Mouse (Mus musculus) layer of hippocampus, adult 2 months (tissue): Measurements from ENCODE around the gene Acads. TPM values are rescaled to one million over a fixed set of nuclear protein-coding genes. Genes with fewer than 3 reads are reported as not detected.
"Not testable (repeated sequence)": the region's sequence is repeated elsewhere in the genome, so short reads cannot be mapped to it uniquely, and the experiment has no call there.

ENCODE experiments used
- DNase-seq, 2 experiments: peaks; one replicate each; pipeline ENCODE4 v3.0.0; 2022; ENCODE audit warnings: low spot score in 2 of 2
- H3K27ac ChIP-seq: fragments of 200-600 bp; 2 replicates; pipeline ENCODE4 v1.8.1; 2022
- H3K4me3 ChIP-seq: fragments of 200-600 bp; 2 replicates; pipeline ENCODE4 v1.8.1; 2022; ENCODE audit warnings: mild to moderate bottlenecking
- CTCF ChIP-seq: fragments of 200-600 bp; conservative IDR thresholded peaks from 2 replicates; pipeline ENCODE4 v1.8.1; 2022; ENCODE audit warnings: antibody characterized with exemption, mild to moderate bottlenecking, moderate library complexity
- total RNA-seq, 2 experiments: library from RNA; stranded (reverse); gene quantifications; 2 replicates each; pipeline ENCODE4 v1.2.3; 2021

The Acads gene
- total RNA-seq, 2 experiments from 2014 or later: 6.5 to 7.3 TPM

DNA sequence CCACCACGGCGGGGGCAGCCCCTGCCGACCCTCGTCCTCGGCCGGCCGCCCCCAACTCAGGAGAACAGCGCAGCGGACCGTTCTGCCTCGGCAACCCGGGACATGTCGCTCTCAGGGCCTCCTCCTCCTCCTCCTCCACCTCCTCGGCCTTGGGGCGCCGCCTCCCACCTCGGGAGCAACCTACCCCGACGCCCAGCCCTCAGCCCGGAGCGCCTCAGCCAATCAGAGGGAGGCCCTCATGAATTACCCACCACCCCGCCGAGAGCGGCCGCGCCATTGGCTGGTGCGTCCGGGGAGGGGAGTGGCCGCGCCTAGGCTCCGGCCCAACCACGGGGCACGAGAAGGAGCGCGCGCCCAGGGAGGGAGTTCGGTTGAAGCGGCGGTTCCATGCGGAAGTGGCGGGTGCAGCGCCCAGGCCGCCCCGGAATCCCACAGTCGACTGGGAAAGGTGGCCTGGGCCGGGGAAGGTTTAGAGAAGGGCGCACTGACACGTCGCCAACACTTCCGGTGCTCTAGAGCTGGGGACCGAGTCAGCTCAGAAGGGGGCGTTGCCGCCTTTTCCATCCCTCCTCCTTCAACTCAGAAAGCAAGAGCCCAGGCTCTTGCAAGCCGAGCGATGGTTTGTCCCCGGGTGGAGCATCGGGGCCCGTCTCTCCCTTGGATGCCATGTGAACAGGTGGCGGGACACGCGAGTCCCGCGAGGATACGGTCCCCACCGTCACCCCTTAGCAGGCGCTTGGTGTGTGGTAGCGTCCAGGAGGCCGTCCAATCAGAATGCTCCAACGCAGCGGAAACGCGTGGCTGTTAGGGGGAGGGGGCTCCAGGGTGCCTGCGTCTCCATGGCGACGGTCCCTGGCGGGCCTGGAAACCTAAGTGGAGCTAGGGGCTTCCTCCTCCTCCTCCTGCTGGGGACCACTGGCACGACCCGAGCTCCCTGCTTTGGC lies 39.2 kb upstream of the Acads start, which contains the start of gene Mlec:
Mlec (minus strand) TSS at position 140 of the 944 bp plus-strand sequence.
- peak; percentile 36 for TF ChIP-seq CTCF
- peak within 1 kb of the TSS; percentile 86 for H3K4me3 ChIP-seq
- peak; percentile 99 for DNase-seq
- peak within 1 kb of the TSS; percentile 98 for H3K27ac ChIP-seq

- Histone ChIP-seq H3K27ac (peak overlapping the region; percentile 98), H3K4me3 (peak overlapping the region; percentile 86)
- no peak for DNase-seq
- no peak for TF ChIP-seq CTCF
Observed at GRCm38 (mm10) chr5:115156933-115157589, 37.9 kb upstream of the Acads start.

- peak overlapping the region; percentile 55; the same call in 1 of the 2 replicates for H3K27ac ChIP-seq
- DNase-seq: no peak
- peak overlapping the region; percentile 30 for H3K4me3 ChIP-seq
- TF ChIP-seq CTCF: no peak
Observed at GRCm38 (mm10) chr5:115156401-115156800, 37.3 kb upstream of the Acads start.

DNA sequence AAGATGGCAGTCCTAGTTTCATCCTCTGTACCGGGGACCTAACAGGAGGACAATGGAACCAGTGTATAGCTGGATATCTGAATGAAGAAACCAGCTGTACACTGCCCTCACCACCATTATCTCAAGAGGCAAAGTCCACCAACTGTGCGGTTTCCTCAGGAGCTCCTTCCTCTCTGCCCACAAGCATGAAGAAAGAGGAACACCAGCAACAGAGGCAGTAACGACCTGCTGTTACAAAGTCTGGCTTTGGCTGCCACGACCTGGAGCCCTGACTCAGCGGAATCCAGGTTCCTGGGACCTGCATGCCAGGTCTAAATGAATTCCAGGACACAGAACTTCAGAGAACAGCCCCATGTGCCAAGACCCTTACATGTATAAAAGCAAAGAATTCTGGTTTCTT lies 36.7 kb upstream of the Acads start:
- no peak for DNase-seq
- no peak for TF ChIP-seq CTCF
- peak overlapping the region; percentile 30 for H3K4me3 ChIP-seq
- peak overlapping the region; percentile 55; the same call in 1 of the 2 replicates for H3K27ac ChIP-seq

GRCm38 (mm10) chr5:115155156-115155631 lies 36.0 kb upstream of the Acads start:
- TF ChIP-seq CTCF: no peak
- Histone ChIP-seq H3K27ac (0 out of 2 replicates have a peak overlapping the region, but pooled peaks have one; percentile 43), H3K4me3 (peak overlapping the region; percentile 24; the same call in 1 of the 2 replicates)
- DNase-seq: no peak

- DNase-seq: no peak
- TF ChIP-seq CTCF: no peak
- Histone ChIP-seq H3K27ac (no peak overlapping the region; the same call in 1 of the 2 replicates), H3K4me3 (no peak overlapping the region)
Observed at GRCm38 (mm10) chr5:115152132-115152956, 33.2 kb upstream of the Acads start.

- no peak for DNase-seq
- no peak overlapping the region for H3K27ac ChIP-seq
- no peak for TF ChIP-seq CTCF
- no peak overlapping the region for H3K4me3 ChIP-seq
Observed at GRCm38 (mm10) chr5:115151457-115151856, 32.3 kb upstream of the Acads start.

DNA sequence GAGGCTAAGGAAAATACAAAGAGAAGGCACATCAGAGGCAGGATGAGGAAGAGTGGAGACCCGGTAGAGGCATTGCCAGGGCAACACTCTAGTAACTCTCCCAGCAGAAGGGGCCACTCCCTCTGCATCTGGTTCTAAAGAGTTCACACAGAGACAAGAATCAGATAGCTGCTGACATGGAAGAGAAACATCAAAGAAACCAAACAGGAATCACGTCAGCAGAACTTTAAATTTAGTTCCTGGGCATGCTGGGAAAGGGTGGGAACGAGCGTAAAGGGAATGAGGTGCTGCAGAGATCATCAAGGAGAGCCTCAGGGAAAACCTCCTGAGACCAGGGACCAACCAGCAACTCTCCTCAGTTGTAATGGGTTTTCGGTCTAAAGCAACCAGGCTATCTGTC lies 31.8 kb upstream of the Acads start:
- Histone ChIP-seq H3K27ac (no peak overlapping the region), H3K4me3 (no peak overlapping the region)
- TF ChIP-seq CTCF: no peak
- no peak for DNase-seq

- Histone ChIP-seq H3K27ac (no peak overlapping the region), H3K4me3 (no peak overlapping the region)
- TF ChIP-seq CTCF: no peak
- no peak for DNase-seq
Observed at GRCm38 (mm10) chr5:115149675-115150459, 30.7 kb upstream of the Acads start.

DNA sequence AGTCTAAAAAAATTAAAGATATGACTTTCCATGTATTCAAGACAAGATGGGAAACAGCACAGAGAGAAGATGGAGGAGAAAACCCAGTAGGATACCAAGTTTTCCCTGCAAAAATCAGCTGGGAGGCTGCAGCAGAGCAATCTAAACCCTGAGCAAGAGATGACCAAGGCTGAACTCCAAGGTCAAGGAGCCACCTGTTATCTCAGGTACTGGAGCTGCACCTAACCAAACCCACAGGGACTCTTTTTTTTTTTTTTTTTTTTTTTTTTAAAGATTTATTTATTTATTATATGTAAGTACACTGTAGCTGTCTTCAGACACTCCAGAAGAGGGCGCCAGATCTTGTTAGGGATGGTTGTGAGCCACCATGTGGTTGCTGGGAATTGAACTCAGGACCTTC lies 29.7 kb upstream of the Acads start:
- DNase-seq: not testable (repeated sequence)

DNA sequence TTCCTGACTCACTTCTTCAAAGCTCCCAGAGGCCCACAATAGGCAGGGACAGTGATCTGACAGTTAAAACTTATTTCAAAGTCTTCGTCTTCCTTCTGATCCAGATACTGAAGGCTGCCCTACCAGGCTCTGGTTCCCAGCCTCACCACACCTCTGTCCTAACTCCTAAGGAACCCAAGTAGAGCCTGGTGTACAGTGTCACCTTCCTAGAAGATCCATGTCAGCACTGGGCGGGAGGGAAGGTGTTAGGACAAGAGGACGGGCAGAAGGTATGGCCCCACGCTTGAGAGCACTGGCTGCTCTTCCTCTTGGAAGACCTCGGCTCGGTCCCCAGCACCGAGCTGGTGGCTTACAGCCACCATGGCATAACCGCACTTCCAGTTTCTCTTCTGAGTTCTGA lies 29.2 kb upstream of the Acads start:
- no peak overlapping the region for H3K27ac ChIP-seq
- H3K4me3 ChIP-seq: no peak overlapping the region
- no peak for DNase-seq
- no peak for TF ChIP-seq CTCF

More for the DNA sequence above, 29.7 kb upstream of the Acads start:
- not testable (repeated sequence) for H3K27ac ChIP-seq, H3K4me3 ChIP-seq

DNA sequence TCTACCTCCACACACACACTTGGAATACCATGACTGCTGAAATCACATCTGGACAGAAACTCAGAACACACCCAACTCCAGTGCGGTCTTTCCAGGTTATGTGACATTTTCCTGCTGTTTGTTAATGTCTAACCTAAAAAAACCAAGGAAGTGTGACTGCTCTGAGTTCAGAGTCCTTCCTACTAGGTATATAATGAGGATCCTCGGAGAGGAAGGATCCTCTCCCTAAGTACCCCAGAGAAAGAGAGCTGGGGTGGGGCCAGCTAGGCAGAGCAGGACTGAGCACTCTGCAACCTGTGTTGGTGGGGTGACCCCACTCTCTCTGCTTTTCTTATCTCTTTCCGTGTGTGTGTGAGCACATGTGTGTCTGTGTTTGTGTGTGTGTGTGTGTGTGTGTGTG lies 28.2 kb upstream of the Acads start:
- TF ChIP-seq CTCF: no peak
- Histone ChIP-seq H3K4me3 (no peak overlapping the region), H3K27ac (no peak overlapping the region)
- DNase-seq: no peak
